Mouse (Mus musculus) erythroblast, embryonic 14.5 days (primary cell): ENCODE results near the gene Nop53.

Experiments used
- GATA1 ChIP-seq: IDR thresholded peaks from 2 replicates; pipeline ENCODE4 v1.6.1; 2012; ENCODE audit warnings: low read length, inconsistent platforms, mixed read lengths
- TAL1 ChIP-seq: IDR thresholded peaks from 3 replicates; pipeline ENCODE4 v1.6.1; 2012; ENCODE audit warnings: low read length, inconsistent platforms, mixed read lengths

DNA sequence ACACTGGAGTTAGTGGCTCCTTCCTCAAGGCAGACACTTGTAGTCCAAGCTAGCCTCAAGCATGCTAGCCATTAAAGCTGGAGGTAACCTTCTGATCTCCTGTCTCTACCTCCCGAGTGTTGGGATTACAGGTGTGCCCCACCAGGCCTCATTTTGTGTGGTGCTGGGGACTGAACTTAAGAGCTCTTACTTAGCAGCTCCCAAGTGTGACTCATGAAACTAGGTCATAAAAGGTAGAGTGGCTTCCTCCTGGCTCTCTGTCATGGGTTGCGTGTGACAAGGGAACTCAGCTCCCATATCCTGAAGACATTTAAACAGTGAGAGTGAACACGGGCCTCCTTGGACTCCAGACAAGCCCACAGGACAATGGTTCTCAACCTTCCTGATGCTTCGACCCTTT is 47.9 kb upstream of the Nop53 start:
- TF ChIP-seq GATA1 (no peak), TAL1 (no peak)
